Mouse (Mus musculus): ENCODE measurements around the gene Wsb2. TPM values are rescaled to one million over a fixed set of nuclear protein-coding genes. Genes with fewer than 3 reads are reported as not detected.
A peak's percentile ranks its signal among the peaks of the same experiment; 100 is the strongest.

The Wsb2 gene
- polyA plus RNA-seq, 1 experiment from 2014 or later: 26.4 TPM

GRCm38 (mm10) chr5:117356365-117357128 lies 557 bp upstream of the Wsb2 start:
- ATAC-seq (ENCODE audit: insufficient read depth): 0 out of 2 replicates have a peak, but pooled peaks have one; percentile 5
- peak overlapping the region; percentile 83 for H3K4me3 ChIP-seq (replicated peaks)
- peak overlapping the region; percentile 82 for H3K27ac ChIP-seq (replicated peaks)
- no peaks in the 10 kb centered on the region for H3K9me3 ChIP-seq (replicated peaks)
- H3K4me2 ChIP-seq: peak overlapping the region; percentile 94
- no peaks in the 10 kb centered on the region for H3K36me3 ChIP-seq (replicated peaks)
- H3K4me1 ChIP-seq (replicated peaks): peaks cover 47% of the 10 kb centered on the region
- peak overlapping the region; percentile 83; the same call in 1 of the 2 replicates for H3K9ac ChIP-seq
- WGBS (ENCODE audit: insufficient replicate concordance): 4% methylated on average over 19 of the region's 24 CpGs
- peaks cover 53% of the 10 kb centered on the region for H3K27me3 ChIP-seq

- peak overlapping the region; percentile 83 for H3K4me3 ChIP-seq (replicated peaks)
- peak; percentile 63 for ATAC-seq (ENCODE audit: insufficient read depth)
- H3K36me3 ChIP-seq (replicated peaks): no peaks in the 10 kb centered on the region
- peaks cover 46% of the 10 kb centered on the region for H3K27me3 ChIP-seq
- H3K9ac ChIP-seq: peak overlapping the region; percentile 83
- H3K27ac ChIP-seq (replicated peaks): peak overlapping the region; percentile 82
- no peaks in the 10 kb centered on the region for H3K9me3 ChIP-seq (replicated peaks)
- 1% methylated on average over 44 of the region's 49 CpGs for WGBS (ENCODE audit: insufficient replicate concordance)
- peaks cover 58% of the 10 kb centered on the region for H3K4me1 ChIP-seq (replicated peaks)
- peak overlapping the region; percentile 94 for H3K4me2 ChIP-seq
Observed at GRCm38 (mm10) chr5:117357478-117358247, 559 bp downstream of the Wsb2 start.

DNA sequence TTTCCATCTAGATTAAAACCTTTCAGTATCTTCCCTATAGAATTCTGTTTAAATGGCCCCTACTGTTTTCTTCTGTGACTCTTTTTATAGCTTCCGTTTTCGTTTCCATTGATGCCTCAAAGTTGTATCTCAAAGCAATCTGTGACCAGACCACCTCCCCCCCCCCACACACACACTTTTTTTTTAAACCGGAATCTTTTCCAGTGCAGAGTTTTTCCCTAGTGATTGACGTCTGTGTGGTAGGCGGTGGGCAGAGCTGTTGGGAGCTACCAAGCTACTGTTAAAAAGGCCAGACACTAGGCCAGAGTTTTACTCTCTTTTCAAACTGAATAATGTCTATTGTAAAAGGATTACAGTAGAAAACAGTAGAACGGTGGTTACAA lies 1.1 kb downstream of the Wsb2 start:
- Histone ChIP-seq H3K36me3 (replicated peaks) (no peaks in the 10 kb centered on the region), H3K9me3 (replicated peaks) (no peaks in the 10 kb centered on the region), H3K4me1 (replicated peaks) (peaks cover 64% of the 10 kb centered on the region), H3K9ac (peak overlapping the region; percentile 83), H3K4me2 (peak overlapping the region; percentile 94), H3K27me3 (peaks cover 40% of the 10 kb centered on the region), H3K4me3 (replicated peaks) (peak overlapping the region; percentile 83), H3K27ac (replicated peaks) (peak overlapping the region; percentile 82; the same call in 1 of the 2 replicates)
- WGBS (ENCODE audit: insufficient replicate concordance): 15% methylated on average over 6 of the region's 6 CpGs
- ATAC-seq (ENCODE audit: insufficient read depth): no peak

- peaks cover 68% of the 10 kb centered on the region for H3K4me1 ChIP-seq (replicated peaks)
- H3K4me2 ChIP-seq: peak overlapping the region; percentile 94
- ATAC-seq (ENCODE audit: insufficient read depth): no peak
- 37% methylated on average over 11 of the region's 11 CpGs for WGBS (ENCODE audit: insufficient replicate concordance)
- H3K36me3 ChIP-seq (replicated peaks): no peaks in the 10 kb centered on the region
- H3K27ac ChIP-seq (replicated peaks): no peak overlapping the region
- H3K9me3 ChIP-seq (replicated peaks): no peaks in the 10 kb centered on the region
- no peak overlapping the region for H3K9ac ChIP-seq
- no peak overlapping the region; the same call in 1 of the 2 replicates for H3K4me3 ChIP-seq (replicated peaks)
- H3K27me3 ChIP-seq: peaks cover 35% of the 10 kb centered on the region
Observed at GRCm38 (mm10) chr5:117358725-117359124, 1.6 kb downstream of the Wsb2 start.

DNA sequence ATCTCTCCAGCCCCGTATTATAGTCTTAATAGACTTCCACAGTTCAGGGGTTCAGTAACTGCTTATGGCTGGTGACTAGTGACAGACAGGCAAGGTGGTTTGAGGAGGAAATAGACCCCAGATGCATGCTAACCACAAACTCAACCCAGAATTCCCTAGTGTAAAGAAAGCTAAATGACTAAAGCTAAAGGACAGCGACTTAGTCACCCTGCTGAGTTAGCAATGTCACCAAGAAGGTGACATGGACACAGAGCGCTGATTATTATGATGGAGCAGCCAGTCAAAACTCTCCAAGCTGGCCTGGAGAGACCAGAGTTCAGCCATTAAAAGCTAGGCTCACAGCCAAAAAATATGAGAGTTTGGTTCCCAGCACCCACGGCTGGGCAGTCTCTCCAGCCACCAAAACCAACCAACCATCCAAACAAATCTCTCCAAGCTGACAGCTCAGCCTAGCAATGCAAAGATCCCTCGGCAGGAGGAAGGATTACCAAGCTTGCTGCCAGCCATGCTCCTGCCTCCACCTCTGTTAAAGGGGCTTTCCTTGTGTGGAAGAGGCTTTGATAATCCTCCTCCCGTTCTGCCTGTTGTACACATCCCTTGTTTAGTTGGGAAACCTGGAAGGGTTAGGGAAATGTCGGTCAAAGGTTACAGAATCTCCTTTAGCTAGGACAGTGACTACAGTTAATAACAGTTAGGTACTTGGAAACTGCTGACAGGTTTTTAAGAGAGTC lies 2.6 kb downstream of the Wsb2 start:
- Histone ChIP-seq H3K9me3 (replicated peaks) (no peaks in the 10 kb centered on the region), H3K4me1 (replicated peaks) (peaks cover 71% of the 10 kb centered on the region), H3K36me3 (replicated peaks) (peaks cover 7% of the 10 kb centered on the region; the same call in 1 of the 2 replicates), H3K27me3 (peaks cover 26% of the 10 kb centered on the region), H3K9ac (no peak overlapping the region), H3K4me3 (replicated peaks) (no peak overlapping the region), H3K4me2 (peak overlapping the region; percentile 29; the same call in 1 of the 2 replicates), H3K27ac (replicated peaks) (peak overlapping the region; percentile 83)
- WGBS (ENCODE audit: insufficient replicate concordance): 33% methylated on average over 7 of the region's 7 CpGs
- no peak for ATAC-seq (ENCODE audit: insufficient read depth)

DNA sequence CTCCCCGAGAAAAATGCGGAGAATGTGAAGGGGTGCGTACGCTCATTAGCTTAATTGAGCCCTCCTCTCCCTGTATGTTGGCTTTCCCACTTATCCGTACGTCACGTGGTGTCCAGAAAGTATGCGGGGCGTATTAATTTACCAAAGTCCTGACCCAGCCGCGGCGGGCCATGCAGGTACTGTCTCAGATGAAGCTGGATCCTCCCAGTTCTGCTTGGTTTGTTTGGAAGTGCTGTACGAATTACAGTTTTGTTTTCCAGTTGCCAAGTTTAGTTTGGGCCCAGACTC lies 3.1 kb downstream of the Wsb2 start:
- H3K9me3 ChIP-seq (replicated peaks): no peaks in the 10 kb centered on the region
- H3K36me3 ChIP-seq (replicated peaks): peaks cover 7% of the 10 kb centered on the region; the same call in 1 of the 2 replicates
- no peak overlapping the region for H3K9ac ChIP-seq
- peak overlapping the region; percentile 29 for H3K4me2 ChIP-seq
- H3K4me1 ChIP-seq (replicated peaks): peaks cover 73% of the 10 kb centered on the region
- no peak for ATAC-seq (ENCODE audit: insufficient read depth)
- no peak overlapping the region for H3K4me3 ChIP-seq (replicated peaks)
- WGBS (ENCODE audit: insufficient replicate concordance): 78% methylated on average over 13 of the region's 13 CpGs
- H3K27me3 ChIP-seq: peaks cover 20% of the 10 kb centered on the region
- peak overlapping the region; percentile 83 for H3K27ac ChIP-seq (replicated peaks)

DNA sequence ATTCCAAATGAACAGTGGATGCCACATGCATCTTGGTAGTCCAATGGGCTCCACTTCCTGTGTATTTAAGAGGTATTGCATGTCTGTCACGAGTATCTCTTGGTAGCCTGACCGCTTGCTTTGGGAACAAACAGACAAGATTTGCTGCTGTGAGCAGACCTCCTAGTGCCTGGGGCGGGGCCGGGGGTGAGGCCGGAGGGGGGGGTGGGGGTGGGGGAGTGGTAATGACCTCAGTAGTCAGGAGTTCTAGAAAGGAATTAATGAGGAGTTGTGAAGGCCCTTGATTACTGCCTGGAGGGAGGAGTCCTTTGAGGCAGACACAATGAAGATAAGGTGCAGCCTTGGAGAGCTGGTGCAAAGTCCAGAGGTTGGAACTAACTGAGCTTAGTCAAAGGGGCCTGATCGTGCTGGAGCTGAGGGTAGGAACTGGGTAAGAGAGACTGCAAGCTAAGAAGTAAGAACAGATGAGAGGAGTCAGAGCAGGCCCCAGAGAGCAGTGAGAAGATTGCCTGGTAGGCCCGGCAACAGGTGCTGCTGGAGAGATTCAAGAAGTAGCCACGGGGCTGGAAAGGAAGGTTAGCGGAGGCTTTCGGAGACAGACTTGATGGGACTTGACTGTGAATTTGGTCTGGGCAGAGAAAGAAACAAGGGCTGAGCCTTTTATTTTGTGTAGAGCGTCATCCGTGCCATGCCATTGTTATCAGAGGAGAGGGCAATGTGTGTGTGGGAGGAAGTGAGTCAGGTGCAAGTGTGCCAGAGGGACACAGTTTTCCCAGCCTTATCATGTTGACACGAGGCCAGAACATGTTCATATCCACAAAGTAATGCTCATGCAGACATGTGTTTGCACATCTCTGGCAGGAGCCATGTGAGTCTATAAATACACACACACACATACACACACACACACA lies 3.8 kb downstream of the Wsb2 start:
- Histone ChIP-seq H3K27ac (replicated peaks) (peak overlapping the region; percentile 83), H3K9me3 (replicated peaks) (no peaks in the 10 kb centered on the region), H3K9ac (no peak overlapping the region), H3K4me3 (replicated peaks) (no peak overlapping the region), H3K36me3 (replicated peaks) (peaks cover 7% of the 10 kb centered on the region; the same call in 1 of the 2 replicates), H3K4me1 (replicated peaks) (peaks cover 76% of the 10 kb centered on the region), H3K4me2 (peak overlapping the region; percentile 29), H3K27me3 (peaks cover 13% of the 10 kb centered on the region)
- 21% methylated on average over 13 of the region's 13 CpGs for WGBS (ENCODE audit: insufficient replicate concordance)
- ATAC-seq (ENCODE audit: insufficient read depth): peak; percentile 42

DNA sequence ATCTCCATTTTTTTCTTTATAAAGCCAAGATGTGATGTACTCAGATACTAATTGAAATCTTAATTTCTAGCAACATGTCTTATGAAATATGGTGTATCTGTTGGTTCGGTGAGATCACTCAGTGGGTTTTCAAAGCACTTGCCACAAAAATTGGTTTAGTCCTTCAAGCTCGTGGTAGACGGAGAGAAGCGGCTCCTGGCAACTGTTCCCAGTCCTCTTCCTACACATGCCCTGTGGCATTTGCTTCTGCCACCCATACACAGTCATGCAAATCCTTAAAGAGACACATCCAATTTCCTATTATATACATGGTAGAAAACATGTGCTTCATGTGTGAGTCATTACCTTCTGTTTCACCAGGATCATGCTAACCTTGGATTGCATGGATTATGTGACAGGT lies 4.5 kb downstream of the Wsb2 start:
- no peak overlapping the region for H3K4me2 ChIP-seq
- peaks cover 6% of the 10 kb centered on the region for H3K27me3 ChIP-seq
- no peak overlapping the region for H3K9ac ChIP-seq
- peaks cover 70% of the 10 kb centered on the region for H3K4me1 ChIP-seq (replicated peaks)
- 83% methylated on average over 4 of the region's 4 CpGs for WGBS (ENCODE audit: insufficient replicate concordance)
- H3K9me3 ChIP-seq (replicated peaks): no peaks in the 10 kb centered on the region
- no peak overlapping the region; the same call in 1 of the 2 replicates for H3K27ac ChIP-seq (replicated peaks)
- no peak for ATAC-seq (ENCODE audit: insufficient read depth)
- no peak overlapping the region for H3K4me3 ChIP-seq (replicated peaks)
- H3K36me3 ChIP-seq (replicated peaks): peaks cover 7% of the 10 kb centered on the region; the same call in 1 of the 2 replicates

DNA sequence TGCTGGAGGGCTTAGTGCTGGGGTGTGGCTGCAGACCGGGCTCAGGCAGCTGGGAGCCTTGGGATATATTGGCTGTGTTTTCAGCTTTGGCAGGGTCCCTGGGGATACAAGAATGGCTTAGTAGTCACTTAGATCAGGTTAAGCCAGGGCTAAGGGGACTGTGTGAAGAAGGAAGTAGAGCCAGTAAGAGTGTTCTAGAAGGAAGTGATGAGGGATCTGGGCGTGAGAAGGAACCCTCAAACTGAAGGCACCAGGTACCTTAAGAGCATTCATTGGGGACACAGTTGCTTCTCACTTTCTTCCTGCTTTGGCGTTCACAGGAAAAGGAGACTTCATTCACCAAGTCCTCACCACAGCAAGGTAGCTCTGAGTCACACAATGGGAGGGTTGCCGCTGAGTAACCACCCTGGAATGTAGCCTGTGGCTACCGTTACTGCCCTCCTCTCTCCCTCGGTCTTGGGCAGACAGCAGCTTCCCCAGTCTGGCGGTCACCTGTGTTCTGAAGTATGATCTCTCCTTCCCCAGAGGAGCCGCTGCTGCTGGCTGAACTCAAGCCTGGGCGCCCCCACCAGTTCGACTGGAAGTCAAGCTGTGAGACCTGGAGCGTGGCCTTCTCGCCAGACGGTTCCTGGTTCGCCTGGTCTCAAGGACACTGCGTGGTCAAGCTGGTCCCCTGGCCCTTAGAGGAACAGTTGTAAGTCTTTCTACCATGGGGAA lies 6.1 kb downstream of the Wsb2 start:
- peaks cover 7% of the 10 kb centered on the region; the same call in 1 of the 2 replicates for H3K36me3 ChIP-seq (replicated peaks)
- no peak for ATAC-seq (ENCODE audit: insufficient read depth)
- 54% methylated on average over 15 of the region's 15 CpGs for WGBS (ENCODE audit: insufficient replicate concordance)
- H3K27me3 ChIP-seq: no peaks in the 10 kb centered on the region
- H3K27ac ChIP-seq (replicated peaks): no peak overlapping the region
- no peak overlapping the region for H3K9ac ChIP-seq
- no peaks in the 10 kb centered on the region for H3K9me3 ChIP-seq (replicated peaks)
- no peak overlapping the region for H3K4me2 ChIP-seq
- no peak overlapping the region for H3K4me3 ChIP-seq (replicated peaks)
- peaks cover 63% of the 10 kb centered on the region for H3K4me1 ChIP-seq (replicated peaks)

DNA sequence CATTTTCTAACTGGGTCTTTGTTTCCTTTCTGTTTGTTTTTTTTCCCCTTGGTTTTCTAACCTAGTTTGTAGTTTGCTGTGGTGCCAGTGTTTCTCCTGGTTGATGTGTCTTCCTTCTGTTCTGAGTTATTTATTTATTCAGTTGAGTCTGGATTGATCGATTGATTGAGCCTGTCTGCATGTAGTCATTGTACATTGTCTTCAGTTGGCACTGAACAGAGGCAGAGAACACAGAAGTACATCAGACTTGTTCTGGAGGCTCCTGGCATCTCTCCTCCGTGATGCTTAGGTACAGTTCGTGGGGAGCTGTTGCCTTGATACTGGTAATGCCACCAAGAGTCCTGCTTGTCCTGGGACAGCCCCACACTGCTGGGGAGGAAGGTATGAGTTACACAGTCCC lies 7.7 kb downstream of the Wsb2 start:
- 67% methylated on average over 3 of the region's 3 CpGs for WGBS (ENCODE audit: insufficient replicate concordance)
- H3K27ac ChIP-seq (replicated peaks): peak overlapping the region; percentile 83
- H3K9me3 ChIP-seq (replicated peaks): no peaks in the 10 kb centered on the region
- ATAC-seq (ENCODE audit: insufficient read depth): no peak
- H3K9ac ChIP-seq: no peak overlapping the region
- H3K36me3 ChIP-seq (replicated peaks): peaks cover 21% of the 10 kb centered on the region
- H3K27me3 ChIP-seq: no peaks in the 10 kb centered on the region
- H3K4me1 ChIP-seq (replicated peaks): peaks cover 49% of the 10 kb centered on the region
- no peak overlapping the region for H3K4me3 ChIP-seq (replicated peaks)
- H3K4me2 ChIP-seq: no peak overlapping the region

Measured in liver, embryonic 15.5 days (tissue).